Mouse (Mus musculus): ENCODE measurements around the gene Olfr961. TPM values are rescaled to one million over a fixed set of nuclear protein-coding genes. Genes with fewer than 3 reads are reported as not detected.

Olfr961 gene
- total RNA-seq, 2 experiments from 2014 or later: not detected

Other genes with a start within 250 kb of the Olfr961 start
- gene Olfr952, start 217.9 kb upstream of the Olfr961 start, total RNA-seq (2021): not detected
- gene Olfr954, start 188.4 kb upstream of the Olfr961 start, total RNA-seq (2021): not detected
- gene Olfr955, start 173.1 kb upstream of the Olfr961 start, total RNA-seq (2021): not detected
- gene Olfr44, start 151.1 kb upstream of the Olfr961 start, total RNA-seq (2021): not detected
- not detected for gene Olfr957, start 129.3 kb upstream of the Olfr961 start, total RNA-seq (2021)
- not detected for gene Olfr958, start 91.0 kb upstream of the Olfr961 start, total RNA-seq (2021)
- not detected for gene Olfr959, start 69.5 kb upstream of the Olfr961 start, total RNA-seq (2021)
- 10 to 100 TPM; 13.2 to 13.8 TPM for gene AW551984, start 40.7 kb upstream of the Olfr961 start, total RNA-seq (2021)
- gene Olfr148, start 34.4 kb upstream of the Olfr961 start, total RNA-seq (2021): not detected
- not detected for gene Olfr960, start 23.7 kb upstream of the Olfr961 start, total RNA-seq (2021)
- gene Olfr963, start 22.1 kb downstream of the Olfr961 start, total RNA-seq (2021): not detected
- gene Olfr149, start 62.0 kb downstream of the Olfr961 start, total RNA-seq (2021): not detected
- gene Olfr965, start 66.3 kb downstream of the Olfr961 start, total RNA-seq (2021): not detected
- gene Olfr150, start 85.9 kb downstream of the Olfr961 start, total RNA-seq (2021): not detected
- not detected for gene Olfr967, start 101.2 kb downstream of the Olfr961 start, total RNA-seq (2021)
- not detected for gene Olfr968, start 138.2 kb downstream of the Olfr961 start, total RNA-seq (2021)
- not detected for gene Olfr969, start 145.9 kb downstream of the Olfr961 start, total RNA-seq (2021)
- gene Olfr970, start 163.8 kb downstream of the Olfr961 start, total RNA-seq (2021): not detected
- not detected for gene Olfr971, start 191.8 kb downstream of the Olfr961 start, total RNA-seq (2021)
- not detected for gene Olfr972, start 221.3 kb downstream of the Olfr961 start, total RNA-seq (2021)

Measured in layer of hippocampus, postnatal 14 days (tissue).